Mouse (Mus musculus): ENCODE results near the gene Itprip. TPM values are rescaled to one million over a fixed set of nuclear protein-coding genes. Genes with fewer than 3 reads are reported as not detected.
"Not testable (repeated sequence)": the region's sequence is repeated elsewhere in the genome, so short reads cannot be mapped to it uniquely, and the experiment has no call there.

Itprip gene
- polyA plus RNA-seq, 1 experiment = 7.4 TPM

GRCm38 (mm10) chr19:47854796-47855783 is 64.0 kb downstream of the Itprip start, which contains the start of gene Gsto1:
TSS of gene Gsto1 (plus strand) at chr19:47854970.
- H3K4me3 ChIP-seq (ENCODE audit: low read depth, low read length) = peak within 1 kb of the TSS; percentile 76
- H3K36me3 ChIP-seq (ENCODE audit: control insufficient read depth, insufficient read depth, low read length, poor library complexity, severe bottlenecking) = peaks cover 6% of the 10 kb centered on the region; the same call in 1 of the 2 replicates
- H3K27ac ChIP-seq (ENCODE audit: insufficient read depth, low read length) = no peak within 1 kb of the TSS
- H3K27me3 ChIP-seq (ENCODE audit: control insufficient read depth, insufficient read depth, low read length, poor library complexity, severe bottlenecking) = no peaks in the 10 kb centered on the region
- no peaks in the 10 kb centered on the region for H3K4me1 ChIP-seq (ENCODE audit: control insufficient read depth, insufficient read depth, low read length)
- H3K9me3 ChIP-seq (replicated peaks; ENCODE audit: control insufficient read depth, insufficient read depth, low read length, poor library complexity, severe bottlenecking) = no peaks in the 10 kb centered on the region
- H3K9ac ChIP-seq (ENCODE audit: low read depth, poor library complexity, severe bottlenecking) = peak within 1 kb of the TSS; percentile 70
- peak; percentile 49 for TF ChIP-seq POLR2A (IDR thresholded peaks at IDR 0.05; ENCODE audit: insufficient read depth, low read length)
- no peak for TF ChIP-seq EP300 (IDR thresholded peaks at IDR 0.05; ENCODE audit: insufficient read depth, low read depth, low read length)

DNA sequence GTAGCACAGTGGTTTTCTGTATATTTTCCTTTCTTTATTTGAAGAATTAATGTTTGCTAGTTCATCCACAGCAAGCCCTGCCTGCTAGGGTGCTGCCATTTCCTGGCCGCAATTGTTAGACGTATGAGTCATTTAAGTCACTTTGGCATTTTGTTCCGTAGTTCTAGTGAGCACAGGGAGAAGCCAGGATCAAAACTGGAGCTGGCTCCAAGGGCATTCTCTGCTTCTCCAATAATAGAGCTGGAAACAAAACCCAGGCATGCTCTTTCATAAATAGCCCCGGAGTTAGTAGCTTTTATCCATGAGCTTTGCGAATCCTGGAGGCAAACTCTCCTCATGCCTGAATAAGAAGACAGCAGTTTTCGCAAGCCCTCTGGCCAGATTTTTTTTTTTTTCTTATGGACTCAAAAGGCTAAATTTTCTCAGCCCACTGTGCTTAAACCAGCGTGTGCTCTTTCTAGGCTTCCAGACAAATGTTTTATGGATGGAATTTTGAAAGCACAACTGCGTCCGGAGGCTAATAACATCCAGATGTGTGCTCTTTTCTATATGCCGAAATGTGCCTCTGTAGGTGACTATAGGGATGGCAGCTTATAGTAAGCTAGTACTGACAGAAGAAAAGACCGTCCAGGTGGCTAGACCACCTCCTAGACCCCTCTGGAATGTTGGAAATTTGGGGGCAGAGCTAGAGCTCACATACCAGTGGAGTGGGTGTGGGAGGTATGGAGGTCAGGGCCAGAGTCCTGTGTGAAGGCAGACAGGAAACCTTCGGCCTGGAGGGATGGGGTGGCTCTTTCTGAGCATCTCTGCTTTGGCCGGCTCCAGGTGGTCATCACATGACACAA is 64.9 kb downstream of the Itprip start:
- Histone ChIP-seq H3K4me3 (ENCODE audit: low read depth, low read length) (peak overlapping the region; percentile 76), H3K27ac (ENCODE audit: insufficient read depth, low read length) (no peak overlapping the region), H3K27me3 (ENCODE audit: control insufficient read depth, insufficient read depth, low read length, poor library complexity, severe bottlenecking) (no peaks in the 10 kb centered on the region), H3K9me3 (replicated peaks; ENCODE audit: control insufficient read depth, insufficient read depth, low read length, poor library complexity, severe bottlenecking) (no peaks in the 10 kb centered on the region), H3K9ac (ENCODE audit: low read depth, poor library complexity, severe bottlenecking) (no peak overlapping the region), H3K36me3 (ENCODE audit: control insufficient read depth, insufficient read depth, low read length, poor library complexity, severe bottlenecking) (peaks cover 5% of the 10 kb centered on the region; the same call in 1 of the 2 replicates), H3K4me1 (ENCODE audit: control insufficient read depth, insufficient read depth, low read length) (no peaks in the 10 kb centered on the region)
- TF ChIP-seq POLR2A (IDR thresholded peaks at IDR 0.05; ENCODE audit: insufficient read depth, low read length) = no peak

DNA sequence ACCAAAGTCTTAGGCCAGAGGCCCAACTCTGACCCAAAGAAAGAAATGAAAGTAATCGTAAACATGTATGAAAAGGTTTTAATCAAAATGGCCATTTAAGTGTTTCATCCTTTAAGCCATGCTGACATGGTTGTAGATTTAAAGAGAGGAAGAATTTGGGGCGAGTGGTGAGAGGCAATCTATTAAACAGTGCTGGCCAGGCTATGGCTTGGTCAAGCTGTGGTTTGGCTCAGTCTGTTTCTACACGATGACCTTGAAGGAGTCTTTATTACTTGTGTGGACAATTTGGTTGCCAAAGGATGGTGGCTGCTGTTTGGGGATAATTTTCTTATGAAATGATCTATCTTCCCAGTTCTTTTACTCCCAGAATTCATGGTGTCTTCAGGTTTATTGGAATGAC is 66.0 kb downstream of the Itprip start:
- no peak overlapping the region for H3K9ac ChIP-seq (ENCODE audit: low read depth, poor library complexity, severe bottlenecking)
- no peak overlapping the region for H3K27ac ChIP-seq (ENCODE audit: insufficient read depth, low read length)
- H3K4me3 ChIP-seq (ENCODE audit: low read depth, low read length) = no peak overlapping the region
- no peaks in the 10 kb centered on the region for H3K27me3 ChIP-seq (ENCODE audit: control insufficient read depth, insufficient read depth, low read length, poor library complexity, severe bottlenecking)
- H3K9me3 ChIP-seq (replicated peaks; ENCODE audit: control insufficient read depth, insufficient read depth, low read length, poor library complexity, severe bottlenecking) = no peaks in the 10 kb centered on the region
- no peaks in the 10 kb centered on the region for H3K4me1 ChIP-seq (ENCODE audit: control insufficient read depth, insufficient read depth, low read length)
- TF ChIP-seq POLR2A (IDR thresholded peaks at IDR 0.05; ENCODE audit: insufficient read depth, low read length) (no peak), EP300 (IDR thresholded peaks at IDR 0.05; ENCODE audit: insufficient read depth, low read depth, low read length) (no peak), CTCF (IDR thresholded peaks at IDR 0.05; ENCODE audit: low read depth, low read length) (no peak)
- H3K36me3 ChIP-seq (ENCODE audit: control insufficient read depth, insufficient read depth, low read length, poor library complexity, severe bottlenecking) = peaks cover 4% of the 10 kb centered on the region; the same call in 1 of the 2 replicates

DNA sequence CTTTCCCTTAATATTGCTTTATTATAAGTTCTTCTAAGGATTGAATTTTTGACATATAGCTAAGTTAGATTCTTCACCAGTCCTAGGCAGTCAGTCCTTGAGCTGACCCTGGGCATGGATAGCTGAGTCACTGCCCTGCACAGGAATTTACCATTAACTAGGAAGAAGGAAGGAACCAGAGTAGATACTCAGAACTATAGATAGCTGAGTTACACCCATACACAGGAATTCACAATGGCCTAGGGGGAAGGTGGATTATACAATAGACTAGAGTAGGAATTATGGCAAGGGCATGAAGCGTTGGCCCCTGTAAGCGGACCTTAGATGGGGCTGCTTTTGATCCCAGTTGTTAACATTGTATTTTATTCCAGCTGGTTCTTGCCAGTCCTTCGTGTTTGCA is 67.0 kb downstream of the Itprip start:
- H3K36me3 ChIP-seq (ENCODE audit: control insufficient read depth, insufficient read depth, low read length, poor library complexity, severe bottlenecking); H3K27me3 ChIP-seq (ENCODE audit: control insufficient read depth, insufficient read depth, low read length, poor library complexity, severe bottlenecking); H3K9me3 ChIP-seq (replicated peaks; ENCODE audit: control insufficient read depth, insufficient read depth, low read length, poor library complexity, severe bottlenecking); H3K9ac ChIP-seq (ENCODE audit: low read depth, poor library complexity, severe bottlenecking); H3K27ac ChIP-seq (ENCODE audit: insufficient read depth, low read length); H3K4me1 ChIP-seq (ENCODE audit: control insufficient read depth, insufficient read depth, low read length); H3K4me3 ChIP-seq (ENCODE audit: low read depth, low read length): not testable (repeated sequence)

GRCm38 (mm10) chr19:47849735-47850134 is 69.4 kb downstream of the Itprip start:
- Histone ChIP-seq H3K9ac (ENCODE audit: low read depth, poor library complexity, severe bottlenecking) (no peak overlapping the region), H3K36me3 (ENCODE audit: control insufficient read depth, insufficient read depth, low read length, poor library complexity, severe bottlenecking) (no peaks in the 10 kb centered on the region), H3K4me3 (ENCODE audit: low read depth, low read length) (no peak overlapping the region), H3K27me3 (ENCODE audit: control insufficient read depth, insufficient read depth, low read length, poor library complexity, severe bottlenecking) (no peaks in the 10 kb centered on the region), H3K27ac (ENCODE audit: insufficient read depth, low read length) (no peak overlapping the region), H3K4me1 (ENCODE audit: control insufficient read depth, insufficient read depth, low read length) (no peaks in the 10 kb centered on the region), H3K9me3 (replicated peaks; ENCODE audit: control insufficient read depth, insufficient read depth, low read length, poor library complexity, severe bottlenecking) (no peaks in the 10 kb centered on the region)
- TF ChIP-seq CTCF (IDR thresholded peaks at IDR 0.05; ENCODE audit: low read depth, low read length) (no peak), POLR2A (IDR thresholded peaks at IDR 0.05; ENCODE audit: insufficient read depth, low read length) (no peak), EP300 (IDR thresholded peaks at IDR 0.05; ENCODE audit: insufficient read depth, low read depth, low read length) (no peak)

Other genes starting within 250 kb of the Itprip start
- gene Col17a1, start 227.2 kb downstream of the Itprip start, polyA plus RNA-seq (2011; ENCODE audit: insufficient read depth, insufficient read length, low read depth, missing spikeins) = 0.32 TPM in 1 of 2 replicates, not detected in the other
- gene Sfr1, start 187.6 kb downstream of the Itprip start, polyA plus RNA-seq (2011; ENCODE audit: insufficient read depth, insufficient read length, low read depth, missing spikeins) = 216 and 232 TPM in 2 replicates
- 125 and 130 TPM in 2 replicates for gene Gsto1, start 64.3 kb downstream of the Itprip start, polyA plus RNA-seq (2011; ENCODE audit: insufficient read depth, insufficient read length, low read depth, missing spikeins)
- gene Gsto2, start 53.8 kb downstream of the Itprip start, polyA plus RNA-seq (2011; ENCODE audit: insufficient read depth, insufficient read length, low read depth, missing spikeins) = 1.2 TPM in 2 replicates
- 7.9 and 10.4 TPM in 2 replicates for gene Cfap43, start within 50 bp of the Itprip start, polyA plus RNA-seq (2011; ENCODE audit: insufficient read depth, insufficient read length, low read depth, missing spikeins)
- not detected in 2 replicates for gene Cfap58, start 18.4 kb upstream of the Itprip start, polyA plus RNA-seq (2011; ENCODE audit: insufficient read depth, insufficient read length, low read depth, missing spikeins)